Mouse (Mus musculus) testis, adult 2 months (tissue): ENCODE data around the gene Slc22a22.

ENCODE experiments used
- CTCF ChIP-seq: fragments of 200-500 bp; IDR thresholded peaks from 2 replicates; pipeline ENCODE4 v1.5.1; 2012; ENCODE audit warnings: low read depth, mild to moderate bottlenecking, inconsistent platforms, low read length, moderate library complexity; ENCODE audit not compliant: control insufficient read depth, insufficient read depth, insufficient replicate concordance
- POLR2A ChIP-seq: fragments of 200-500 bp; IDR thresholded peaks from 2 replicates; pipeline ENCODE4 v1.6.1; 2012; ENCODE audit warnings: low read depth, mild to moderate bottlenecking, inconsistent platforms, low read length, moderate library complexity; ENCODE audit not compliant: control insufficient read depth

GRCm38 (mm10) chr15:57340499-57340898, 136.9 kb downstream of the Slc22a22 start:
- TF ChIP-seq POLR2A (no peak), CTCF (no peak)
